Mouse (Mus musculus) neural tube, embryonic 11.5 days (tissue): ENCODE results near the gene Slc39a5. TPM values are rescaled to one million over a fixed set of nuclear protein-coding genes. Genes with fewer than 3 reads are reported as not detected.

Experiments
- microRNA-seq: library from miRNA; unstranded; fragments of <30 nt; microRNA quantifications from one replicate; pipeline ENCODE4, GENCODE M21; 2016
- polyA plus RNA-seq: library from polyadenylated mRNA; unstranded; fragments of >200 nt; fragmentation: Nextera tagmentation; extraction: Ambion mirVana; gene quantifications from 2 replicates; pipeline ENCODE4 v1.2.1, GENCODE M21; 2014

Slc39a5 gene
- polyA plus RNA-seq, 1 experiment from 2014 or later: not detected

Small RNA genes lying within 50 kb of the gene (microRNA-seq; reads per million reads assigned to microRNA genes)
- gene Gm25361 (not detected), gene Gm26308 (not detected), gene Mir6914 (0.78 reads per million), gene Mir6915 (not detected)

Other genes starting within 250 kb of the Slc39a5 start
- gene Rbms2, start 220.9 kb downstream of the Slc39a5 start, polyA plus RNA-seq: 17.9 and 19.9 TPM in 2 replicates
- gene Gls2, start 206.8 kb downstream of the Slc39a5 start, polyA plus RNA-seq: 1.2 and 1.5 TPM in 2 replicates
- 26.2 and 28.0 TPM in 2 replicates for gene Spryd4, start 189.4 kb downstream of the Slc39a5 start, polyA plus RNA-seq
- not detected in 2 replicates for gene Mip, start 175.4 kb downstream of the Slc39a5 start, polyA plus RNA-seq
- 58.7 and 61.2 TPM in 2 replicates for gene Timeless, start 169.2 kb downstream of the Slc39a5 start, polyA plus RNA-seq
- 0.99 TPM in 1 of 2 replicates, not detected in the other for gene Apon, start 147.1 kb downstream of the Slc39a5 start, polyA plus RNA-seq
- gene Apof, start 132.6 kb downstream of the Slc39a5 start, polyA plus RNA-seq: not detected in 2 replicates
- 15.2 and 17.2 TPM in 2 replicates for gene Stat2, start 130.7 kb downstream of the Slc39a5 start, polyA plus RNA-seq
- gene Il23a, start 102.5 kb downstream of the Slc39a5 start, polyA plus RNA-seq: not detected in 2 replicates
- 33.3 and 35.2 TPM in 2 replicates for gene Pan2, start 97.9 kb downstream of the Slc39a5 start, polyA plus RNA-seq
- 248 and 261 TPM in 2 replicates for gene Cnpy2, start 78.8 kb downstream of the Slc39a5 start, polyA plus RNA-seq
- 266 and 284 TPM in 2 replicates for gene Cs, start 63.5 kb downstream of the Slc39a5 start, polyA plus RNA-seq
- gene Coq10a, start 32.2 kb downstream of the Slc39a5 start, polyA plus RNA-seq: 19.0 and 24.1 TPM in 2 replicates
- gene Ankrd52, start 24.1 kb downstream of the Slc39a5 start, polyA plus RNA-seq: 9.5 and 10.4 TPM in 2 replicates
- 115 and 127 TPM in 2 replicates for gene Nabp2, start 10.3 kb upstream of the Slc39a5 start, polyA plus RNA-seq
- gene Rnf41, start 10.4 kb upstream of the Slc39a5 start, polyA plus RNA-seq: 43.5 and 46.8 TPM in 2 replicates
- gene Smarcc2, start 58.0 kb upstream of the Slc39a5 start, polyA plus RNA-seq: 124 and 125 TPM in 2 replicates
- 776 and 804 TPM in 2 replicates for gene Myl6, start 92.9 kb upstream of the Slc39a5 start, polyA plus RNA-seq
- 2.4 and 3.5 TPM in 2 replicates for gene Myl6b, start 97.5 kb upstream of the Slc39a5 start, polyA plus RNA-seq
- 27.3 and 34.1 TPM in 2 replicates for gene Esyt1, start 124.6 kb upstream of the Slc39a5 start, polyA plus RNA-seq
- gene Zc3h10, start 146.5 kb upstream of the Slc39a5 start, polyA plus RNA-seq: 16.6 and 18.3 TPM in 2 replicates
- 3,132 and 3,213 TPM in 2 replicates for gene Rpl41, start 148.1 kb upstream of the Slc39a5 start, polyA plus RNA-seq
- 245 and 251 TPM in 2 replicates for gene Pa2g4, start 164.8 kb upstream of the Slc39a5 start, polyA plus RNA-seq
- 14.4 and 17.3 TPM in 2 replicates for gene Erbb3, start 188.4 kb upstream of the Slc39a5 start, polyA plus RNA-seq
- gene Rps26, start 225.5 kb upstream of the Slc39a5 start, polyA plus RNA-seq: 626 and 686 TPM in 2 replicates
- 4.2 and 5.1 TPM in 2 replicates for gene Ikzf4, start 244.8 kb upstream of the Slc39a5 start, polyA plus RNA-seq